Mouse (Mus musculus): ENCODE measurements around the gene Grin2a.

GRCm38 (mm10) chr16:9909225-9909624, 86.1 kb downstream of the Grin2a start:
- no peak for TF ChIP-seq POLR2A (IDR thresholded peaks at IDR 0.05; ENCODE audit: low read depth, low read length)
- no peak for TF ChIP-seq CTCF (IDR thresholded peaks at IDR 0.05; ENCODE audit: extremely low read depth, insufficient read depth, insufficient read length, insufficient replicate concordance)
